Mouse (Mus musculus): ENCODE results near the gene Trim10.

The Trim10 gene

GRCm38 (mm10) chr17:36912031-36912430 lies 42.7 kb downstream of the Trim10 start:
- no peak for DNase-seq (ENCODE audit: low read depth, low spot score)

GRCm38 (mm10) chr17:36914108-36914507 lies 44.7 kb downstream of the Trim10 start:
- peak; percentile 79 for DNase-seq (ENCODE audit: low read depth, low spot score)

GRCm38 (mm10) chr17:36915076-36915475 lies 45.7 kb downstream of the Trim10 start:
- peak; percentile 62 for DNase-seq (ENCODE audit: low read depth, low spot score)

- no peak for DNase-seq (ENCODE audit: low read depth, low spot score)
Observed at GRCm38 (mm10) chr17:36920239-36920638, 50.9 kb downstream of the Trim10 start.

GRCm38 (mm10) chr17:36922715-36923114 lies 53.3 kb downstream of the Trim10 start:
- no peak for DNase-seq (ENCODE audit: low read depth, low spot score)

- no peak for DNase-seq (ENCODE audit: low read depth, low spot score)
Observed at GRCm38 (mm10) chr17:36923491-36923890, 54.1 kb downstream of the Trim10 start.

Data from A20 (cell line).